Mouse (Mus musculus): Measurements from ENCODE around the gene Sema3g.

Gene Sema3g

DNA sequence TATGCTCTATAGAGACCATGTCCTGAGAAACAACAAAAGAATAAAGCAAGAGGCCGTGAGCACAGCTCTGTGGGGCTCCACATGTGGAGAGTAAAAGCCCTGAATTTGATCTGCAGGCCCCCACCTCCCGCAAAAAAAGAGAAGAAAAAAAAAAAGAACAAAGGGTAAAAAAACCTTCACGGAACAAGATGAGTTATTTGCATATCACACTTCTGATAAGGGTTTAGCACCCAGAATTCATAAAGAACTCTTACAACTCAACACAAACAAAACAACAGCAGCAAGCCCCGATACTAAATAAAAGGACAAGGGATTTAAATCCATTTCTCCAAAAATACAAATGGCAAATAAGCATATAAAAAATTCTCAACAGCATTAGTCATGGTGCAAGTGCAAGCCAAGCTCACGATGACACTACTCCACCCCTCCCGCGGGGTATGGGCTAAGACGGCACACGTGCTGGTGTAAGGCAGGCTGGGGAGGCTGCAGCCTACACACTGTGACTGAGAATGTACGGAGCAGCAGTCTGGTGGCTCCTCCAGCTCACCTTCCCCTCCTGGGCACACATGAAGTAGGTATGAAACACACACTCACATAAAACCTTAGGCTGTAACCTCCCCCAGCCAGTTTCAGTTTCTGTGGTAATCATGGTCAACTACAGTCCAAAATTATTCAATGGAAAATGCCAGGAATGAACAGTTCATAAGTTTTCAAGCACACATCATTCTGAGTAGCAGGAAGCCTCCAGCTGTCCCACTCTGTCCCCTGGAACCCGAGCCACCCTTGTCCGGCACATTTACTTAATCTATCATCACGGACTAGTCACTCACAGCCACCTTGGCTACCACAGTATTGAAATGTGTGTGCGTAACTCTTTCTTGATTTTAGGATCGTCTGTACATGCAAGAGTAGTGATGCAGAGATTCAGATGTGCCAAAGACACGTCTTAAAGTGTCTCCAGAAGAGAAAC lies 19.8 kb upstream of the Sema3g start:
- DNase-seq: no peak

DNA sequence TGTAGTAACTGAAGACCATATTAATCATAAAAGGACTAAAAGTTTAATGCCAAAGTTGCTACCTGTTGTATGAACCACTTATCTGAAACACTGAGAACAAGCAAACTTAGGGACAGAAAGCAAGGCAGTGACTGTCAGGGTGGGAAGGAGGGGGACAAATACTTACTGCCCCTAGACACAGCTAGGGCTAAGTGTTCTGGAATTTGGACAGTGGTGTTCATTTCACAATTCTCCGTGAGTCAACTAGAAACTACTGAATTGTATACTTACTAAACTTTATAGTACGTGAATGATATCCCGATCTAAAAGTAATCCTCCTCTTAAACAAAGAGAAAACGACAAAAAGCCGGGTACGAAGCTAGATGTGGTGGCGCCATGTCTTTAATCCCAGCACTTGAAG lies 18.1 kb upstream of the Sema3g start:
- no peak for DNase-seq

DNA sequence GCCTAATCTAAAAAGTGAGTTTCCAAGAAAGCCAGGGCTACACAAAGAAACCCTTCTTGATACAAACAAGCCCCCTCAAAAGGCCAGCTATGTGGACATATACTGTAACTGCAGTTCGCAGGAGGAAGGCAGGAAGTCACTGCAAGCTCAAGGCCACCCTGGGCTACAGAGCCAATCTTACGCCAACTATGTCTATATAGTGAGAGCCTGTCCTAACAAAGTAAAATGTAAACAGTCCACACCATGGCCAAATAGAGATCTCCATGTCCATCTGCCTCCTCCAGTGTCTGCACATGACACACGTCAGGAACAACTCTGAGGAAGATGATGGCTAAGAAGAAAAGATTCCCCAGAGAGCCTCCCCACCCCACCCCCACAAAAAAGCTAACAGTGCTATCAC lies 17.6 kb upstream of the Sema3g start:
- no peak for DNase-seq

DNA sequence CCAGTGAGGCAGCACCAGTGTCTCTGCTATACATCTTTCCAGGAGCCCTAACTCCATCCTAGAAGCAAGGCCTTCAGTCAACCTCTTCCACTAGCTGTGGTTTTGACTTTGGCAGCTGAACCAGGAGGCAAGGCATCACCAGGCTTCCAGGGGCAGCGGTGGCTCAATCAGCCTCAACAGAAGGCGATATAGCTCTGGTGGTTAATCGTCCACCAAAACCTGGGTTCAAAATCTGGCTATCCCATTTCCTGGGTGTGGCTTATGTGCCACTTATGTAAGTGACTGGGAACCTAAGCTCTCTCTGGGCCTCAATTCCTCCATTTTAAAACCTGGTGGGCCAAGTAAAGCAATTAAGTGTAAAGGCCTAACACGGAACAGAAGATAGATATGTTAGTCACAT lies 12.8 kb upstream of the Sema3g start:
- DNase-seq: no peak

DNA sequence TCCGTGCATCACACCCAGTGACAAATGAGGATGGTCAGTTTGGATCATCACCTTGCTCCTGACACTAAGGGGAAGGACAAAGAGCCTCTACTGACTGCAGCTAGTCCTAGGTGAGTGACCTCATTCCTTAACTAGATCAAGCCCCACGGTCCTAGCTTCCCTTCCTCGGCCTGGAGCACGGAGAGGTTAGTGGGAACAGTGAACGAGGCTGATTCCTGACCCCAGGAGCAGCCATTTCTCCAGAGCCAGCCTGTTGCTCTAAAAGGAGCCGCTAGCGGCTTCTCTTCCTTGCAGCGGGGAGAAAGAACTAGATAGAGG lies 12.5 kb upstream of the Sema3g start:
- DNase-seq: no peak

DNA sequence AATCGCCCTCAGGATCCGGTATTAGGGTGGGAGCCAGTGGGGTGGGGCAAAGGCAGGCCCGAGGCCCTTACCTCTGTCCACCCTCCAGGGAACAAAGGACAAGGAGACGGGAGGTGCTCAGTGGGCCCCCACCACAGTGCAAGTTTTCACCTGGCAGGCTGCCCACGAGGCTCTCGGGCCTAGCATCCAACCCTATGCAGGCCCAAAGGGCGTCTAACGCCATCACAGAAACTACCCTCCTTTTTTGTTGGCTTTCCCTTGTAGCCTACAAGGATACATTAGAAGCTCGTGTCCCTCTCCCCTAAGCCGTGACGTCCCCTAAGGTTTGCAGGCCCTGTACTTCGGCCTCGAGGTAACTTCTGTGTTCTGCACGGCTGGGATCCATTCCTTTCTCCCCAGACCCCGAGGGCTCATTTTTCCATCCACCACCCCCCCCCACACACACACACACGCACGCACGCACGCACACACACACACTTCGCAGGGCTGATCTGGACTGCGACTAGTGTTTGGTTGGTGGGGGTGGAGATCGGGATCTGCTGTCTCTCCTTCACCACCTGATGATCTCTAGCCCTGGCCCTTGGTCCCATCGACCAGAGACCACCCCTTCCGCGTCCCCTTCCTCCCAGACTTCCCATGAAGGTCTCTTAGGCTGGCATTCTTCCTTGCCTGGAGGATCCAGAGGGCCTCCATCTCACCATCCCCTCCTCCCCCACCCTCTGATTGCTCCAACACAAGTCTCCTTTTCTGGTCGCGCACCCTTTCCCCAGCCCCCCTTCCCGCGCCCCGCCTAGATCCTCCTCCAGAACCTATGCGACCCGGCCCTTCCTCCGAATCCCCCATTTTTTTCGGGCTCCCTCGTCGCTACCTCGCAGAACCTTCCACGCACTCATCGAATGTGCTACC lies 11.8 kb upstream of the Sema3g start:
- peak; percentile 79 for DNase-seq

DNA sequence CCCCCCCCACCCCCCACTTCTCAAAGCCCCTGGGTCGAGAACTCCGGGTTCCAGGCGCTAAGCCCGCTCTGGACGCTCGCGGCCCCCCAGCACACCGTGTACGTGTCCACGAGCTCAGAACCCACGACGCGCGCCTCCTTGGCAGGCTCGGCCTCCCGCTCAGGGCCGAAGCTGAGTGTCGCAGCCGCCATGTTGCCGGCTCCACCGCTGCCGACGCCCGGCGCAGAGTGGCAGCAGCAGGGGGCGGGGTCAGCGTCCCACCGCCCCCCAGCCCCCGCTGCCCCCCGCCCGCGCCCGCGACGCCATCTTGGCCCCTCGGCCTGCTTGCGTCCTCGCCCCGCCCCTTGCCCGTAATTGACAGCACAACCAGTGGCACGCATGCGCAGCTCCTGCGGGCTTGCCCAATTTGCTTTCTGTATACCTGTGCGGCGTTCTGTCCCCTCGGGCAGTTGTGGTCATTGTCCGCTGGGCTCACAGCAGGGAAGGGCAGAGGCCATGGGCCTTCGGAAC lies 11.1 kb upstream of the Sema3g start:
- peak; percentile 99 for DNase-seq

DNA sequence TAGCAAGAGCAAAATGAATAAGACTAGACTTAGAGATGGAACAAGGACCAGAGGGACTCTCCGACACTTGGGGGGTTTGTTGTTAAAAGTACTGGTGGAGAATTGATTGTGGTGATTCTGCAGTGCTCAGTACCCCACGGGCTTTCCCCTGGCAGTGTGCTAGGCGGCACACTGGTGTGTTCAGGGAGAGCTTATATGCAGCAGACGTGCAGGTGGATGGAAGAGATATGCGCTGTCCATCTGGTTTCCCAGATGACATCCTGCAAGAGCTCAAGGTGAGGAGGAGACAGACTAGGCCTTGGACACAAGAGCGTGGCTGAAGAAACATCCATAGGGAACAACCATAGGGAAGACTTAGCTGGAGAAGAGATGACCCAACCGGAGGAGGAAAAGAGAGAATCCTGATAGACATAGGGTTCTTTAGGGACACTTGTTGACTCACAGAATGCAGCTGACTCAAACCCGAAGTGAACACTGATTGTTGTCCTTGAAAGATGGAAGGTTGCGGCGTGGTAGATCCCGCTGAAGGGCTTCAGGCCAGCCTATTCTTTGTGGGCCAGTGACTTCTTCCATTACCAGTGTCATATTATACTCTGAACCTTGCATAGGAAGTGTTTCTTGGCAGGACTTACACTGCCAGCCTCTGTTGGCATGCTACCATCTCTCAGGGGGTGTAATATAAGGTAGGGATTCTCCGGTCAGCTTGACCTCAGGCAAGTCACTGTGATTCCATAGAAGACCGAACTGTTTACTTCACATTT lies 10.4 kb upstream of the Sema3g start:
- no peak for DNase-seq

DNA sequence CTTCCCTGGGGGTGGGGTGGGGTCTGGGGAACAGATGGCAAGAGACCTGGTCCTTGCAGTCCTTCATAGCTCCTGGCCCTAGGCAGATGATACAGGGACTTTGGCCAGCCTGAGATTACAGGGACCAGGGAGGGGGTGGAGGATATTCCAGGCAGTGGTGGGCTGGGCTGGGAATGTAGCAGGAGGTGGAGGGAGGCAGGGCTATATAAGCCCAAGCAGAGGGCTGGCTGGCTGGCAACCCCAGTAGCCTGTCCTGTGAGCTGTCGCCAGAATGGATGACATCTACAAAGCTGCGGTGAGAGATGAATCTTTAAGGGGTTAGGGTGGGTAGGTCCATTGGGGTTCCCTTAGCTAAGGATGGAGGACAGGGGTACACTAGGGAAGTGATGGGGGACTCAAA lies 9.6 kb upstream of the Sema3g start, which contains the start of gene Tnnc1:
Tnnc1 (plus strand) TSS at position 229 of the 400 bp plus-strand sequence.
- DNase-seq: no peak

DNA sequence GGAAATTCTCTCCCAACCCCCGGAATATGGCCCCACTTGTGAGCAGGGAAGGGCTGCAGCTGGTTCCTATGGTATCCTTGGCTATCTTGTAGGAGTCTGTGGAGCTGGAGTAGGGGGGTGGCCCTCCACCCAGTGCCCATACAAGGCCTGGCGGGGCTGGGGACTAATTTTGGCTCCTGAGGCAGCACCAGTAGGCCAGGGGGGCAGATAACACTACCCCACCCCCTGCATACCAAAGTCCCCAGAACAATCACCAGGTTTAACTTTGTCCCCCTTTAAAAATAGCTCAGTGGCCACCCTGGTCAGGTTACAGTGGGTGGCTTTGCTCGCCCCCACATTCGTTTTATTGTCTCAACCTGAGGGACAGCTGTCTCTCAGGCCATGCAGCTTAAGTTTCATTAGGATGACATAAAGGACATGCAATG lies 8.5 kb upstream of the Sema3g start:
- no peak for DNase-seq

DNA sequence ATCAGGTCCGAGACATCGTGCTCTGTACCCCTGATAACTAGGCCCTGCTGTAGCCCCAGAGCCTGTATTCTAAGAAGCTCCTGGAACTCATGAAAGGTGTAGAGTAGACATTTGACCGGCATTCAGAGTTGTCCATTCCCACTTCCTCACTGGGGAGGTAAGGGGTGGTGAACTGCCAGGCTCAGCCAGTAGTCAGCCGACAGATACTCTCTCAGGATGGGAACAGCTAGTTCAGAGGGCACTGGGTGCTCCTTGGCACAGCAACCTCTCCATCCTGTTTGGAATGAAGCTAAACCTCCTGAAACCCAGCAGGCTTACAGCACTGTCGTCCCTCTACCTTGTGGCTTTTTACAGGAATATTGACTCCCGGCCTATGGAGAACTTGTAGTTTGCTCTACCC lies 5.8 kb upstream of the Sema3g start:
- DNase-seq: no peak

DNA sequence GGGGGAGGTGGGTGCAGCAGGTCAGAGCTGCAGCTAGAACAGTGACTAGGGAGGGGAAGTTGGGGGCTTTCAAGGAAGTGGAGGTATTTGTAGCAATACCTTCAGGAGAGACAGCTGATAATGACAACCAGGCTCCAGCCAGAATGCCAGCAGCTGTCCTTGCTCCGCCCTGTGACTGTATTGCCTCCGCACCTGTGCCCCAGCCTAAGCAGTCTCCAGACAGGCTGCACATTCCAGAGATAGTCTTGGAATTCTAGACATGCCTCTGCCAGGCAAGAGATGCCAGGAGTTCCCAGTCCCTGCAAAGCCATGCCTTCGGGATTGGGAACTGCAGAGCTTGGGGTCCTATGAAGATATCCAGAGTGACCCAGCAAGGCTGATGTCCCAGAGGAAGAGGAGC lies 5.2 kb upstream of the Sema3g start:
- DNase-seq: no peak

DNA sequence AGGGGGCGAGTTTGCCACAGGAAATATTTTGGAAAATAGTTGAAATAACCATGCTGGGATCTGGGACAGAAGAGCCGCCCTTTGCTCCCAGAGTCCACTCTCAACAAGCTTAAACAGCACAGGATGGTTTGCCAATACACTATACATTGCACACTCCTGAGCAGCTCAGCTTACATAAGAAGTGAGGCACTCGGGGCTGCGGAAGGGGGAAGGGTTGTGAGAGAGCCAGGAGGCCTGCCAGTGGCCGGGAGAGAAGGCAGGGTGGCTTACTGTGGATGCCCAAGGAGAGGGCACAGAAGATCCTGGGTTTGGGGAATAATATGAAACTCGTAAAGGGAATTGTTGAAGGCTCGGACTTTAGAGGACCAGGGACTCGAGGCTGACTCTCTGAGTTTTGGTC lies 3.8 kb upstream of the Sema3g start:
- DNase-seq: no peak

DNA sequence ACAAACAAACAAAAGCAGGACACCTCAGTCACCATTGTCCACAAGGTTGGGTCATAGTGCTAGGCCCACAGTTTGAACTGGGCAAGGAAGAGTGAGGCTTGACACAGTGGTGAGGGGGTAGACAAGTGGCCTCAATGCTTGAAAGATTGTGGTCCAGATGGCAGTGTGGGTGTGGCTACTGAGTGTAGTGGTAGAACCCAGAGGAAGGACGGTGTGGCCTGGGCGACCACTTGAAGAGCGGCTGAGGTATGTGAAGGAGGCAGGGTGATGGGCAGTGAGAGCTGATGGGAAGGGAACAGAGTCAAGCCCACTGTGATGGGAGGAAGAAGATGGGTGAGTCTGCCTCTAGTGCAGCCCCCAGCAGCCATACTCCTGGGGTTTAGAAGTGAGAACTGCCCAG lies 3.0 kb upstream of the Sema3g start:
- DNase-seq: no peak

DNA sequence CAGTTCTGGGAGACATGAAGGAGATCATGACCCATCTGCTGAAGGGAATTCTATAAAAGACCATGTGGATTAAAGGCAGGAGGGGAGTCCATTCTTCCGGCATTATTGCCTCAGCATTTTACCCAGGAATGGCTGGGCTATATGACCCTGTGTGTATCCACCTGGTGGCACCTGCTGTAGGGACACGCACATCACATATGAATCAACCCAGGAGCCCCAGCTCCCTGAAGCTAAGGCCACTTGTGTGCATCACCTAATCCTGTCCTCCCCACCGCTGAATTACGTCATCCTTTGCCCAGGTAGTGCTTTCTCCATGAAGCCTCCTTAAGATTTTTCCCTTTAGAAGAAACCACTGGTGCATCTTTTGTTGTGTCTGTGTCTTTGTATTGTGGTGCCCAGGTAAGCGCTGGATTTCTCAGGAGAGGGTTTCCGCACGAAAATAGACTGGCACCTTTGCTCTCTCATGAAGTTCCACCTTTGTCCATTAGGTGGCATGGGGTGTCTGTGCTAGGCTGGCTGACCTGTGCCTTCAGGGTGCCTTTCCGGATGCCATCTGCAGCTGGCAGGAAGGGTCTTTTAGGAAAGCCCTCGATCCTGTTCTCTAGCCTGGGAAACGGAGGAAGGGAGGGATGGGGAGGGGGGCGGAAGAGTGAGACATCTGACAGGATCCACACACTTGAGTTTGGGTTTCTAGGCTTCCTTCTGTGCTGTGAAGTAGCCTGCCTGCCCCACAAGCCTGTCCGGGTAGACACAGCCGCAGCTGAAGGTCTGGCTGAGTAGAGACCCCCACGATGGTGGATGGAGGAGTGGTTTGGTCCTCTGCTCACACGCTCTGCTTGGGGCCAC lies 2.3 kb upstream of the Sema3g start:
- DNase-seq: peak; percentile 82

DNA sequence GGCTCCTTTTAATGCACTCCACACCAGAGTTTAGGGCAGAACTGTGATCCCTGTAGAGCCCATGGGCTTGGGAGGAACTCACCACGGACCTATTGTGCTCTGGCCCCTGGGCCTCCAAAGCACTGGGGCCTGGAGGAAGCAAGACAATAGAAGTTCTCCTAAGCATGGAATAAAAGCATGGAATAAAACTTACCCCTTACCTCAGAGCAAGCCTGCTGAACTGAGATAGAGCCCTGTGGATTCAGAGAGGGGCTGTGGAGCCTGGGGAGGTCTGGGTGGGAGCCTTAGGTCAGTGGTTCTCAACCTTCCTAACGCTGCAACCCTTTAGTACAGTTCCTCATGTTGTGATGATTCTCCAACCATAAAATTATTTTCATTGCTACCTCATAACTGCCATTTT lies 814 bp upstream of the Sema3g start, which contains the start of gene Nisch:
Nisch (minus strand) TSS at position 101 of the 400 bp plus-strand sequence.
- DNase-seq: no peak

DNA sequence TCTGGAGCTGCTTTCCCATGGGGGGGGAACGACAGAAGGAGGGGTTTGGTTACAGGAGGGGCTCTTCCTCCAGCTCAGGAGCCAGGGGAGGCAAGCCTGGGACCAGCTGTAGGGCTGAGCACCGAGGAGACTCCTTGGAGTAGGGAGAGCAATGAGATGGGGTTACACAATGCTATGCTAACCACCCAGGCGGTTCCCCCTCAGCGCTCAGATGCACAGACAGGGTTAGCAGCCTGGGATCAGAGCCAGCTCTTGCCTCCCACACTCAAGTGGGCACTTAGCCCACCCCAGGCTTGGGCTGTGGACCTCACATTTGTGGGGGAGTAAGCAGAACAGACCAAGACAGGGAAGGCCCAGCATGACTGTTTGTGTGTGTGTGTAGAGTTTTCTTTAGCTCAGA lies 9.3 kb downstream of the Sema3g start:
- peak; percentile 67 for DNase-seq

DNA sequence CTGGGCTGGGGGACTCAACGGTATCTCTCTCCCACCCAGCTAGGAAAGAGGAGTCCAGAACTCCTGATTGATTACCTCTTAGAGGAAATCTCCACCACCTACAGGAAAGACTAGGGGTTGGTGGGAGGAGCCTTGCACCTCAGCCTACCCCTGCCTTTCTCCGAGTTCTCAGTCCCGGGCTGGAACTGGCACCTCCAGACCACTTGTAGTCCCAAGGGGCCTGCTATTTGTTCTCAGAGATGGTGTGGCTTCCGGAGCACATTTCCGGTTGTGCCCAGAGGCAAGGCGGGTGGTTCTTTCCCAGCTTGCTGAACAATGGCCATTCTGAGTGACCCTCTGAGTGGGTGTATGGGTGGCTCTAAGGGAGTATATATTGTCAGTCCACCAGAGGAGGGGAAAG lies 10.6 kb downstream of the Sema3g start:
- DNase-seq: no peak

DNA sequence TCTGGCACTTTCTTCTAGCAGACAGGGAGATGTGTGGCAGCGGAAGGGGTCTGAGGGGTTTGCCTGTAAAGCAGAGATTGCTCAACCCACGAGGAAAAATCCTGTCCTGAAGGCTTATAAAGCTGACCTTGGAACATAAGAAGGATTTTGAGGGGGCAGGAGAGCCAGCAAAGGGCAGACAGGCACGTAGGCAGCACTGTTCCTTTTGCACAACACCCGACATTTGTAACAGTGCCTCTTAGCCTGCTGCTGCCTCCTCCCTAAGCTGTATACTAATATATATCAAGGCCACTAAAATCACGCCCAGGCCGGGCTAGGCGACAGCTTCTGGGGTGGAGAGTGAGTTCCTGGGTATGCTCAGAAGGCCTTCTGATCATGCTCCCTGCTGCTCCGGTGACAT lies 12.8 kb downstream of the Sema3g start:
- DNase-seq: no peak

DNA sequence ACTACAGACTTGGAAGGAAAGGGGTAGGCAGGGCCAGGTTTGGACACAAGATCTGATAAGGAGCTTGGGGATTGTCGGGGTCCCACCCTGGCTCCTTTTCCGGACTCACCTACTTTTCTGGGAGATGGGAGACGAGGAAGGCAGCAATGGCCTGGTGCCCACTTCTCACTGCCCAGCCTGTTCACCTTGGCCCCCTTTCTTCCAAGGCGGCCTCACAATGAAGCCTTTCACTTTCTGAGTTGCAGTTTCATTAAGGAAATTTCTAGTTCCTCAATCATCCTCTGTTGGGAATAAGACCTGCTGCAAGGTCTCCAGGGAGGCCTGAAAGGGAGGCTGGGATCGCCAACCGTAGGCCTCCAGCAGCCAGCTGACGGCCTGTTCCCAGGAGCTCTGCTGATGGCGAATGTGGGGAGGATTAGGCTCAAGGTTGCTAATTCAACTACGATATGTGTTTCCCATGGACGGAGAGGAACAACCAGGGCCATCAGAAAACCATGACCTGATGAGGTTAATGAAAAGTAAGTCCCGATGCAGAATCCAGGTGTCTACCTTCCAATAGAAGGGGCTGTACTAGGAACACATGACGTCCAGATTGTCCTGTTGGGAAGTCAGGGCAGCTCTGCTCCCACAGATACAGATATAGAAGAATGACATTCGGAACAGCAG lies 14.9 kb downstream of the Sema3g start:
- no peak for DNase-seq
